Mouse (Mus musculus): ENCODE results near the gene Dip2c. TPM values are rescaled to one million over a fixed set of nuclear protein-coding genes. Genes with fewer than 3 reads are reported as not detected.

Gene Dip2c
- total RNA-seq, 2 experiments from 2014 or later: 19.5 to 21.3 TPM

GRCm38 (mm10) chr13:9674126-9674525, 397.8 kb downstream of the Dip2c start:
- DNase-seq: no peak

GRCm38 (mm10) chr13:9681492-9681891, 405.2 kb downstream of the Dip2c start:
- DNase-seq: no peak

- DNase-seq: no peak
Measured at GRCm38 (mm10) chr13:9683280-9683679, 407.0 kb downstream of the Dip2c start.

DNA sequence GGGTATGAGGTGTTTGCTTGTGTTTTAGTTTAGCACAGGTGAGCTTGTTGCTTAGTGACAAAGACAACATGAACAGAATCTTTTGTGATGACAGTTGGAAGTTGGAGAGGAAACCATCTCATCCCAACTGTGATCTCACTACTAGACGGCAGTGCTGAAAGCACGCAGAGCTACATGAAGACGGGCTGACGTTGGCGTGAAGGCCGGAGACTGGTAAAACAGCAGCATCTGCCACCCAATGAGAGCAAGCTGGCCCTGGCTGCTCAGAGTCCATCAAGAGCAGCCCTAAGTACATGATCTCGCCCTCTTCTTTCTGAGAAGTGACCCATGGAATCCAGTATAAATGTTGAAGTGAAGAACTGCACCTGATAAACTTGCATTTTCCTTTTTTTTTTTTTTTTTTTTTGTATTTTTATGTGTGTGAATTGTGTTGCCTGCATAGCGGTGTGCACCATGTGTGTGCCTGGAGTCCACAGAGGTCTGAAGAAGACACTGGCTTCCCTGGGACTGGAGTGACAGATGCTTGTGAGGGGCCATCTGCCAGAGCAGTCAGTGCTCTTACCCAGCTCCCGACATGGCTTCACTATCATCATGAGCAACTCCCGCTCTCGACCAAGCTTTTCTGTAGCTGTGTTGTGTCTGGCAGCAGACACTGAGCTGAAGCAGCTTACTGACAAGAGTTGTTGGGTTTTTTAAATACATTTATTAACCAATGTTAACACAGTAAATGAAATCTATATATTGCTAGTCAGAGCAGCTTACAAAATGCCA, 408.0 kb downstream of the Dip2c start:
- no peak for DNase-seq

GRCm38 (mm10) chr13:9686261-9686660, 409.9 kb downstream of the Dip2c start:
- no peak for DNase-seq

- DNase-seq: no peak
Measured at GRCm38 (mm10) chr13:9686765-9687164, 410.4 kb downstream of the Dip2c start.

GRCm38 (mm10) chr13:9689366-9689765, 413.0 kb downstream of the Dip2c start:
- no peak for DNase-seq

DNA sequence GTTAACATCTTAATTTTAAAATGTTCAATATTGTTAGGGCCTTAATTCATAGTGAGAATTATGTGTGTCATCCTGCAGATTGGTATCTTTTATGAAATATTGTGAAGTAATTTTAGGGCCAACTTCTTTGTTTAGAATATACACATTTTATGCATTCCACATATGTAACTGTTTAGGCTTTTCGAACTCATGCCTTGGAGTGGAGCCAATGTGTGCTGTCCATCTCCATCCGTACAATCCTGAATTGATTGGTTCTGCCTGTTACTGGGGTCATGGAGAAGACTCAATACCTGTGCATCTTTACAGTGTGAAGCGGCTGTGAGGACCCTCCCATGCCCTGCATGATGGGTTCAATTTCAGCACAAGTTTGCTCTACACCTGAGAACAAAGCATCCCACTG, 416.5 kb downstream of the Dip2c start:
- no peak for DNase-seq

- no peak for DNase-seq
Measured at GRCm38 (mm10) chr13:9694651-9695050, 418.3 kb downstream of the Dip2c start.

DNA sequence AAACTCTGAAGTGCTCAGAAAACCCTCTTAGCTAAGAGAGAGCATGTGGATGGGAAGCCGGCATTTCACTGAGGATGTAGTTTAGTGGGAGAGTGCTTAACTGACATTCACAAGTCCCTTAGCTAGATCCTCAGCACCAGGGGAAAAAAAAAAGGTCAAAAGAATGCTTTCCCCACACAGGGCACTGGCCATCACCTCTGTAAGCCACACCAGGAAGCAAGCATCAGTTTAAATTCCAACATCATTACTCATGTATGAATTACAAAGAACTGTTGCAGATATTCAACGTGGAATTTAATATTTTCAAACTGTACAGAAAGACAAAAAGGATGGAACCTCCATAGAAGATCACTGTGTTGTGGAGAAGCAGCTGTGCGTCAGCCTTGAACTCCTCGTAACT, 419.1 kb downstream of the Dip2c start:
- no peak for DNase-seq

- DNase-seq: no peak
Measured at GRCm38 (mm10) chr13:9695809-9696208, 419.5 kb downstream of the Dip2c start.

GRCm38 (mm10) chr13:9697340-9697739, 421.0 kb downstream of the Dip2c start:
- no peak for DNase-seq

GRCm38 (mm10) chr13:9702615-9703235, 426.4 kb downstream of the Dip2c start:
- peak; percentile 19 for DNase-seq

GRCm38 (mm10) chr13:9706720-9707119, 430.4 kb downstream of the Dip2c start:
- no peak for DNase-seq

DNA sequence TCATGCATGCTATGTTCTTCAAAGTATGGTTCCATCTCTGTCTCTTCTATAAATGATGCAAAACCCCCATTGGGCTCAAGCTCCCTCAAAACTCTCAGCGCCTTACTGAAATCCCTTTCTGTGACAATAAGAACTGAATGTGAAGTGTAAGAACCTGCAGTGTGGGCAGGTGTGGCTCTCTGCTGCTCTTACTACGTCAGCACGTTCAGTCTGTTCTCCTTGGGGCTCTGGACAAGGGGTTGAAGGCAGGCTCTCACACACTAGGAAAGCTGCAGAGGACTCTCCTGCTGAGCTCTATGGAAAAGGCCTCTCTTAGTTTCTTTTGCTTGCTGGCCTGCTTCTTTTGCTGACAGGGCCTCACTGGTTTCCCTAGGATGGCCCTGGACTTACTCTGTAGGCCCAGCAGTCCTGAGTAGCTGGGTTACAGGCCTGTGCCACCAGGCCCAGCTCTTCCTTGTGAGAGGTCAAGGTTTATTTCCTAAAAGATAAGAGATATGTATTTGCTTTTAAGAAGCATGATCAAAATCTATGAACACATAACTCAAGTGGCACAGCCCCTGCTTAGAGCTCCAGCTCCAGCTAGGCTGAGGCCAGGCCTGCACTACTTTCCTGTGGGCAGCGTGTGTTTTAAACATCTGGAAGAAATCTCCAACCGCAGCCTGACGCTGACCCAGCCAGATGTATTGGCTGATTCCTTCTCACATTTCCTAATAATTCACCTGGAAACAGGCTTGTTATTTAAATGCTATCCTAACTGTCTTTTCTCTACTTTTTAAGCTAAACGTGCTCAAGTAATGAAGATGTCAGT, 432.3 kb downstream of the Dip2c start:
- DNase-seq: no peak

DNA sequence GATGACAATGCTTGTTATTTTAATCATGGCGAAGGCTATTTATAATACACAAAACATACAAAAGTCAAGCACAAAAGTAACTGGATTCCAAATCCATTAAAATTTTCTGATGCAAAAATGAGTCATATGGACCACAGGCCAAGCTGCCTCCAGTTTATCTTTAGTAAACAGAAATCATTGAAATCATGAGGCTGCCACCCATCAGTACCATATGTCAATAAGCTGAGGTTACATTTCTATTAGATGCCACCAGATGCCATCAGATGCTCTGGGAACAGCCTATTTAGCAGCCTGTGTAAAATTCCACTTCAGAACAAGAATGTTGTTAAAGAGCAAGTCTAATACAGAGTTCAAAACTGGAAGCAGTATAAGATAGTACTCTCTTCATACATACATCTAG, 436.1 kb downstream of the Dip2c start:
- no peak for DNase-seq

DNA sequence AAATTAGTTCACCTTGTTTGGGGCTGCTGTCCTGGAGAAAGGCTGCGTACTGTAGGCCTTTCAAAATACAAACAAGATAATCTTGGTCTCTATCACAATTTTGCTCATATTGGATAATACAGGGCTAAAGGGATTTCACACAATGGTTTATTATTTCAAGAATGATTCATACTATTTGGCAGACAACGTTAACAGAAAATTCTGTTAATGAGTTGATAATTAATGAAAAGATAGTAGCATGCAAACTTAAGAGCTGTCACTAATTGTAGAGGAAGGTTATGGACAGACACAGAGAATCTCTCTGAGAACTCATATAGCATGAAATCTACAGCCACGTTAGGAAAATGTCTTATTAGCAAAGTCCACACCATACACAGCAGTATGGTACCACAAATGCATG, 436.6 kb downstream of the Dip2c start:
- DNase-seq: no peak

GRCm38 (mm10) chr13:9713462-9714134, 437.3 kb downstream of the Dip2c start:
- no peak for DNase-seq

- DNase-seq: no peak
Measured at GRCm38 (mm10) chr13:9715224-9715623, 438.9 kb downstream of the Dip2c start.
